Mouse (Mus musculus) heart, embryonic 16.5 days (tissue): ENCODE measurements around the gene Pabpn1l. TPM values are rescaled to one million over a fixed set of nuclear protein-coding genes. Genes with fewer than 3 reads are reported as not detected.
A peak's percentile ranks its signal among the peaks of the same experiment; 100 is the strongest.

ENCODE experiments used
- ATAC-seq: fragments of 200-750 bp; cut with Nextera tagmentation; replicated peaks from 2 replicates; pipeline ENCODE4 v1.8.0; 2017; ENCODE audit warnings: moderate number of reproducible peaks; ENCODE audit not compliant: insufficient read depth, low FRiP score; ENCODE audit errors: extremely low read depth
- H3K27ac ChIP-seq: fragments of 300-500 bp; sonication (generic); 2 replicates; pipeline ENCODE4 v1.5.1; 2014; ENCODE audit warnings: mild to moderate bottlenecking, low read length, control low read depth, moderate library complexity
- H3K27me3 ChIP-seq: fragments of 300-500 bp; sonication (generic); 2 replicates; pipeline ENCODE4 v1.6.1; 2014; ENCODE audit warnings: low read length, mixed read lengths; ENCODE audit not compliant: control insufficient read depth, insufficient read depth
- H3K36me3 ChIP-seq: fragments of 300-500 bp; sonication (generic); 2 replicates; pipeline ENCODE4 v1.6.1; 2014; ENCODE audit not compliant: control insufficient read depth, insufficient read depth
- H3K4me1 ChIP-seq: fragments of 300-500 bp; sonication (generic); 2 replicates; pipeline ENCODE4 v1.6.1; 2014; ENCODE audit warnings: low read length, mixed read lengths; ENCODE audit not compliant: control insufficient read depth, insufficient read depth
- H3K4me2 ChIP-seq: fragments of 300-500 bp; sonication (generic); 2 replicates; pipeline ENCODE4 v1.6.1; 2014; ENCODE audit warnings: low read depth, mild to moderate bottlenecking, control low read depth, low read length
- H3K4me3 ChIP-seq: fragments of 300-500 bp; sonication (generic); 2 replicates; pipeline ENCODE4 v1.5.1; 2014; ENCODE audit warnings: mild to moderate bottlenecking, control low read depth, low read length
- H3K9ac ChIP-seq: fragments of 300-500 bp; sonication (generic); 2 replicates; pipeline ENCODE4 v1.6.1; 2014; ENCODE audit warnings: low read length, control low read depth
- H3K9me3 ChIP-seq: fragments of 300-500 bp; sonication (generic); replicated peaks from 2 replicates; pipeline ENCODE4 v1.6.1; 2016; ENCODE audit warnings: low read length; ENCODE audit not compliant: control insufficient read depth
- WGBS: fragments of 180-500 bp; shearing (Covaris S2); extraction: QIAGEN DNeasy Blood & Tissue Kit; methylation state at CpG from one replicate; pipeline ENCODE4 v1.1.7; 2014; 5-methylcytosine and 5-hydroxymethylcytosine counted together
- polyA plus RNA-seq: library from polyadenylated mRNA; unstranded; fragments of >200 nt; fragmentation: Nextera tagmentation; extraction: Ambion mirVana; gene quantifications from 2 replicates; pipeline ENCODE4 v1.2.1, GENCODE M21; 2015

The Pabpn1l gene
- polyA plus RNA-seq, 1 experiment from 2014 or later = not detected

DNA sequence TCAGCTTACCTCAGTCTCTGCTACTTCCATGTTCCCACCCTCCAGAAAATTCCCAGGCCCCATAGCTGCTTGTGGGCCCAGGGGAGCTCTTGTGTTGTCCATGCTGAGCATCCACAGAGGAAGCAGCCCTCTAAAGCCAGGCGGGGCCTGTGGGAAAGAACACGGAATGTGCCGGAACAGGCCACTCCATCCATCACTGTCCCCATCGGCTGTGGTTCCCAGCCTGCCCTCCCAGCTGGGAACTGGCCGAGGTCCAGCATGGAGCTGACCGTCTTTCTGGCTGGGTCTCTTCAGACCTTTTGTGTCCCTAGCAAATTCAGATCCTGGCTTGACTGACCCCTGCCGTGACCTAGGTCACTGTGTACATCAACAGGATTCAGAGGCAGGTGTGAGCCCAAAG, 32.2 kb upstream of the Pabpn1l start:
- no peak; the same call in 1 of the 2 replicates for ATAC-seq
- no peak overlapping the region for H3K9ac ChIP-seq
- 53% methylated on average over 7 of the region's 7 CpGs for WGBS

DNA sequence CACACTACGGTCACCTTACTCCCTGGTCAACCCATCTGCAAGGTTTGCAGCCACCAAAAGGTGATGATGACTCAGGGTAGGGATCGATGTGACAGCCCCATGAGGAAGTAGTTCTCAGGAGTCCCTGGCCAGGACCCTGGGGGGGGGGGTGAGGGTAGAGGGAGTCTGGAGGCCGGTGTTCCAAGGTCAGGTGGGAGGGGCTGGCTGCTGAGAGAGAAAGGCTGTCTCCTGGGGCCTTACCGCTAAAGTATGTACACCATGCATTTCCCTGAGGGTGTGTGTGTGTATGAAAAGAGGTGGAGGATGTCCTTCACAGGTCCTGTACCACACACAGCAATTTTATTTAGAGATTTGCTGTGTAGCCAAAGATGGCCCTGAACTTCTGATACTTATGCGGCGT, 30.1 kb upstream of the Pabpn1l start:
- Histone ChIP-seq H3K36me3 (no peaks in the 10 kb centered on the region), H3K27me3 (no peaks in the 10 kb centered on the region), H3K27ac (no peak overlapping the region), H3K9ac (no peak overlapping the region), H3K4me1 (peaks cover 28% of the 10 kb centered on the region), H3K4me2 (no peak overlapping the region), H3K9me3 (no peaks in the 10 kb centered on the region), H3K4me3 (no peak overlapping the region)
- 54% methylated on average over 6 of the region's 6 CpGs for WGBS
- ATAC-seq = no peak

More for the DNA sequence above, 32.2 kb upstream of the Pabpn1l start:
- Histone ChIP-seq H3K36me3 (no peaks in the 10 kb centered on the region), H3K9me3 (no peaks in the 10 kb centered on the region), H3K27me3 (no peaks in the 10 kb centered on the region), H3K4me1 (peaks cover 30% of the 10 kb centered on the region), H3K4me2 (no peak overlapping the region), H3K4me3 (no peak overlapping the region), H3K27ac (no peak overlapping the region)

DNA sequence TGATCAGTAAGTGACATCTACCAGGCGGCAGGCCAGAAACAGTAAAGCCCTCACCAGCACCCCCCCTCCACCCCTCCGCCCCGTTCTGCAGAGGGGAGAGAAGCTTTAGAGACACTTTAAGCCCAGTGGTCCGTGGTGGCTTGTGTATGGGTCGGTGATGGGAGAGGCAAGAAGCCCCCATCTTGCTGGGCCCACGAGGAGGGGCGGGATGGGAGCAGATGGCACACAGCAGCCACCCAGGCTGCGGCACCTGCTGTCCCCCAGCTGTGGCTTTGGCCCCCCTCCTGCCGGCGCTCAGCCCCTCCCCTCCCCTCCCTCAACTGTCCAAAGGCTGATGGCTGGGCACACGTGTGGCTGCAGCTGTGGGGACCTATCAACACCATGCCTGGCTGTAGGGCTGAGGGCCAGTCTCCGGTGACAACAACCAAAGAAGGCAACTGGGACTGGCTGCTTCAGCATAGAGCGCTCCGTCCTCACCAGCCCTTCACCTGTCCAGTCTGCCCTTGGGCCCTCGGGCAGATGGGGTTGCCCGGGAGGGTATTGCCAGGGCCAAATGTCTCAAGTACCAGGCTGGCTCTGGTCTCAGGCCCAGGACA, 28.9 kb upstream of the Pabpn1l start:
- ATAC-seq = no peak
- 60% methylated on average over 16 of the region's 16 CpGs for WGBS
- Histone ChIP-seq H3K36me3 (no peaks in the 10 kb centered on the region), H3K4me1 (peaks cover 30% of the 10 kb centered on the region), H3K27ac (no peak overlapping the region), H3K9me3 (no peaks in the 10 kb centered on the region), H3K9ac (no peak overlapping the region), H3K4me3 (no peak overlapping the region), H3K27me3 (no peaks in the 10 kb centered on the region), H3K4me2 (no peak overlapping the region)

DNA sequence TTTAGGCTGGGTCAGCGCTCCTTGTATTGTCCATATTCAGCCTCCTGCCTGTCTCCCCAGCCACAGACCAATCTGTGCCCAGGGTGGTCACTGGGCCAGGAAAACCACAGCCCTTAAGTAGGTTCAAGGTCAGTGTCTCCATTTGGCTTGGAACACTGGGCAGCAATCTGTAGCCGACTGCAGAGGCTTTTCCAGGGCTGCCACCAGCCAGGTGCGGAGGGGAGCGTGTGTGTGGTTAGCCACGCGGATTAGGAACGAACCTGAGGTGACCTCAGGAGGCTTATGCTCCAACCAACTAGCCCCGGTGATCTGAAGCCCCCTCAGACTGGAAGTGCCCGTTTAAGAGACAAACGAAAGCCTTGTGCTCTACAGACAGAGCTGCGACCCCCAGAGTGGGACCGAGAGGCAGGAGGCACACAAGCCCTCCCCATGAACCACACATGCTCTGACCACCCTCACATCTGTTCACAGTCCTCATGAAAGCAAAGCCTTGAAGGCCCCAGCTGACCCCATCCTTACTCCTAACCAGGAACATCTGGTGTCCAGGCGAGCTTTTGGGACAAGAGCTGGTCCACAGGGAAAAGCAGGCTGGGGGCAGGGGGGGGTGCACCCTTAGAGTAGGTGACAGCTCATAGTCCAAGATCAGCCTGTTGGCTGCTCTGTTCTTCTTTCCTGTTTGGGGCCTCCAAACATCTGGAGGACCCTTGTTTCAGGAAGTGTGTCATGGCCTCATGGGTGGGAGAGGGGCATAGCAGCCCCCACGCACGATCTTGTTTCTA, 25.8 kb upstream of the Pabpn1l start:
- Histone ChIP-seq H3K27me3 (no peaks in the 10 kb centered on the region), H3K4me3 (no peak overlapping the region), H3K4me1 (peaks cover 13% of the 10 kb centered on the region)

DNA sequence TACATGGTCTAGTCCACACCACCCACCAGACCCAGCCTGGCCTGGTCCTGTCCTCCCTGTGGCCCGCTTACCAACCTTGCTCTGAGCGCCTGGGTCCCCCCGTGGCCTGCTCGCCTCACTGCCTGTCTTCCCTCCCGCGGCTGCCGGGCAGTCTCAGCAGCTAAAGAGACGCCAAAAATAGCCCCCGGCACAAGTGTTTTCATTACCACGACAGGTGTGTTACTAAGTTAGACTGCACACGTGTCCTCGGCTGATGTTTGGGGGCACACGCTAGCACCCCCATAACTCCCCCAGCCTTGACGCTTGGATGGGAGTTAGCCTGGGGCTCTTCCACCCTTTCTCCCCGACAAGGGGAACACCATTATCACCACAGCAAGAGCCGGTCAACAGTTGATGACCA, 23.8 kb upstream of the Pabpn1l start:
- no peaks in the 10 kb centered on the region for H3K27me3 ChIP-seq
- H3K4me1 ChIP-seq = peaks cover 16% of the 10 kb centered on the region
- H3K4me2 ChIP-seq = 0 out of 2 replicates have a peak overlapping the region, but pooled peaks have one; percentile 6
- no peak overlapping the region for H3K4me3 ChIP-seq
- ATAC-seq = no peak
- H3K27ac ChIP-seq = no peak overlapping the region
- H3K9me3 ChIP-seq = no peaks in the 10 kb centered on the region
- 41% methylated on average over 16 of the region's 16 CpGs for WGBS
- no peak overlapping the region for H3K9ac ChIP-seq
- no peaks in the 10 kb centered on the region for H3K36me3 ChIP-seq

More for the DNA sequence above, 25.8 kb upstream of the Pabpn1l start:
- Histone ChIP-seq H3K4me2 (no peak overlapping the region), H3K9me3 (no peaks in the 10 kb centered on the region), H3K9ac (no peak overlapping the region), H3K36me3 (no peaks in the 10 kb centered on the region), H3K27ac (no peak overlapping the region)
- 76% methylated on average over 15 of the region's 15 CpGs for WGBS
- ATAC-seq = no peak

DNA sequence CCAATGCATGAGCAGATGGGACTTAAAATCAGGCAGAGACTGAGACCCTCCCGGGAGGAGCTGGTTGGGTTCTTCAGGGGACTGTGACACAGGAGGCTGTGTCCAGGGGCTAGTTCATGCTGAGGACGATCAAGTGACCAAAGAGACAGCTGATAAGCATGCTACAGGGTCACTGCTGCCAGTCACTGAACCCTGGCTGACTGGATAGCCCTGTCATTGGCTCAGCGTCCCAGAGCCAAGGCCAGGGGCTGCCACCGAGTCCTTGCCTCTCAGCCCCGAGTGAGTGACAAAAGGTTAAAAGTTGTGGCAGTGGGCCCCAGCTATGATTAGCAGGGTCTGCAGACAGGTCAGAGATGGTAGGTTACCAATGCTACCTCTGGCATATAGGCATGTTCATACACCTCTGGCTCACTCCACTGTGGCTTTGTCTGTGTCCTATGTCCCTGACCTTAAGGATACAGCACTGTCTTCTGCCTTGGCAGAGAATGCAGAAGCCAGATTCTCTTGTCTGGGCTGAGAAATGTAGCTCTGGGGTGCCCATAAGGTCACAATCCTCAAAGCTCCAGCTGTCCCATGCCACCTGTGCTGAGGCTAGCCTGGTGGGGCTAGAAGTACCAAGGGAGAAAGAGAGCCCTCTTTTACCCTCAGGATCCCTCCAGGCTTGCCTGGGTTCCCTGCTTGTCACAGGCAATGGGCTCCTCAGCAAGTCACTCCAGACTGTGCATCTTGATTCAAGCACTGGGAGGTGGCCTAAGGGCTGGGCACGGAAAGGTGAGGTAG, 21.8 kb upstream of the Pabpn1l start:
- no peak for ATAC-seq
- no peaks in the 10 kb centered on the region for H3K27me3 ChIP-seq
- no peak overlapping the region for H3K4me3 ChIP-seq
- 67% methylated on average over 6 of the region's 6 CpGs for WGBS
- no peak overlapping the region for H3K4me2 ChIP-seq
- peaks cover 20% of the 10 kb centered on the region for H3K4me1 ChIP-seq
- H3K9ac ChIP-seq = no peak overlapping the region
- H3K36me3 ChIP-seq = no peaks in the 10 kb centered on the region
- no peak overlapping the region for H3K27ac ChIP-seq
- no peaks in the 10 kb centered on the region for H3K9me3 ChIP-seq

DNA sequence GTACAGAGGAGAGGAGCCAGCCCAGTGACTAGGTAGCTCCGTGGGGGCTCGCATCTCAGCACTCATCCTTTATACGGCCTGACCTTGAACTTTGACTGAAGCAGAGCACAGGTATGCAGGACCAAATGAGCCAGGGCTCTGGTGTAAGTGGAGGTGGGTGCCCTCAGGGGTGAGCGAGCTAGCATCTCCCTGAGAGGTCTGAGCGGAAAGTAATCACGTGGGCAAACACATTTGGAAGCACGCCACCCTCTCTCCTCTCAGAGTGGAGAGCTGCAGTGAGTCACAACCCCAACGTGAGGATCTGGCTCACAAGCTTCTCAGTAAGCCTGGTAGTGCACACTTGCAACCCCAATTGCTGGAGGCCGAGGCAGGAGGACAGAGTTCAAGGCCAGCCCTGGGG, 19.5 kb upstream of the Pabpn1l start:
- Histone ChIP-seq H3K9me3 (no peaks in the 10 kb centered on the region), H3K4me1 (peaks cover 25% of the 10 kb centered on the region), H3K4me3 (no peak overlapping the region), H3K9ac (no peak overlapping the region), H3K27ac (no peak overlapping the region), H3K36me3 (no peaks in the 10 kb centered on the region), H3K27me3 (no peaks in the 10 kb centered on the region), H3K4me2 (no peak overlapping the region)
- 41% methylated on average over 9 of the region's 9 CpGs for WGBS
- peak; percentile 58 for ATAC-seq

DNA sequence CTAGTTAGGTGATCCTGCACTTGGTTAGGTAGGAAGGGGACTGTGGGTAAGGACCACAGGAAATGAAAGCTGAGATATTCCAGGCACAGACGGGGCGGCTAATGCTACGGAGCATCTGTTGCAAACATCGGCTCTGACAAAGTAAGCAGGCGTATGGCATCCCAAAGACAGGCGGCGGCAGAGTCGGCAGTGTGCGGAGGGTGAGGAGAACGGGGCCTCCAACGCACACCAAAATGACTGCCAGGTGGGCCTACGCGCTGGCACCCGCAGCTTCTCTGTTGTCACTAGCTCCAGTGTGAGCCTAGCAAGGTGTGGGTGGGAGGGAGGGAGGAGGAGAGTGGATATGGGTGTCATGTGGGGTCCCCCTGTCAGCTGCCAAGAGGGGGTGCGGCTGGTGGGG, 18.9 kb upstream of the Pabpn1l start:
- Histone ChIP-seq H3K36me3 (no peaks in the 10 kb centered on the region), H3K27ac (no peak overlapping the region), H3K9me3 (no peaks in the 10 kb centered on the region), H3K4me3 (no peak overlapping the region), H3K4me2 (no peak overlapping the region), H3K4me1 (peaks cover 28% of the 10 kb centered on the region), H3K9ac (no peak overlapping the region), H3K27me3 (no peaks in the 10 kb centered on the region)
- no peak for ATAC-seq
- 85% methylated on average over 15 of the region's 15 CpGs for whole genome bisulfite sequencing

DNA sequence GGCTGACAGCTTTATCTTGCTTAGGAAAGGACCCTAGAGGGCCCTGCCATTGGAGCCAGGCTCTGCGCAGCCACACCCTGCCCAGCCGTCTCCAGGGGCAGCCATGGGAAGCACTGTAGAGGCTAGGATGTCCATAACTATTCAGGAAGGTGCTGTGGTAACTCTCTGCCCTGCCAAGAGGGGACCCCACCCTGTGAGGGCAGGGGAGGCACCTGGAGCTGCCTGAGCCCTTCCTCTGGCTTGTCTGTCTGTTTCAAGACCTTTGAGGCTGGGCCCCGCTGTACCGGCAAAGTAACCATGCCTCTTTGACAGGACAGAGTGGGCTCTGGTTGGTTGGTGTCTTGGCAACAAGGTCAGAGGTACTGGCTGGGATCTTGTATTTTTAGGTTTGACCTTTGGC, 18.3 kb upstream of the Pabpn1l start:
- no peak overlapping the region for H3K4me2 ChIP-seq
- 79% methylated on average over 4 of the region's 4 CpGs for WGBS
- H3K4me3 ChIP-seq = no peak overlapping the region
- no peaks in the 10 kb centered on the region for H3K9me3 ChIP-seq
- H3K36me3 ChIP-seq = no peaks in the 10 kb centered on the region
- no peaks in the 10 kb centered on the region for H3K27me3 ChIP-seq
- no peak for ATAC-seq
- no peak overlapping the region for H3K27ac ChIP-seq
- peaks cover 31% of the 10 kb centered on the region for H3K4me1 ChIP-seq
- no peak overlapping the region for H3K9ac ChIP-seq
